Mouse (Mus musculus): Measurements from ENCODE around the gene Ptges. TPM values are rescaled to one million over a fixed set of nuclear protein-coding genes. Genes with fewer than 3 reads are reported as not detected.

Gene Ptges
- total and polyA plus RNA-seq, 3 experiments: 0.11 TPM; not detected in 2

DNA sequence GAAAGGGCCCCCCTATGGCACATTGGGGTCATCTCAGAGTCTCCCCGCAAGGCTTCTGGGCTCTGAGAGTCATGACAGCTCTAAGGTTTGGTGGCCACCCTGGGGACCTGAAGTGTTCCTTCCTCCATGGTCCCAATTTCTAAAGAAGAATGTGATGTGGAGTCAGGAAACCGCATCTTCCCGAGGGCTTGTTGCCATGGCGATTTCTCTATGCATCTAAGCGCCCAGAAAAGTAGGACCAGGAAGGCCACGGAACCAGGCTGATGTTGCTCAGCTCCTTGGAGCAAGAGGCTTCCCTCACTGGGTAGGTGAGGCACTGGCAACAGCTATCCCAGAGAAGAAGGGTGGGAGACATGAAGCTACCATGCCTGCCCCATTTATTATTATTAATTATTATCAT is 72.6 kb downstream of the Ptges start:
- DNase-seq (ENCODE audit: low spot score) (no peak), ATAC-seq (ENCODE audit: extremely low read depth, insufficient number of reproducible peaks, low FRiP score, poor library complexity, severe bottlenecking) (no peak)
- no peaks in the 10 kb centered on the region for H3K9me3 ChIP-seq (replicated peaks)
- TF ChIP-seq GATA1 (IDR thresholded peaks at IDR 0.05; ENCODE audit: borderline replicate concordance, low read length) (no peak), GATA2 (IDR thresholded peaks at IDR 0.05; ENCODE audit: borderline replicate concordance, low read depth, low read length) (no peak), POLR2AphosphoS5 (IDR thresholded peaks at IDR 0.05; ENCODE audit: insufficient replicate concordance, low read depth, low read length) (no peak), TAL1 (conservative IDR thresholded peaks at IDR 0.05; ENCODE audit: low read depth, low read length) (no peak), CTCF (IDR thresholded peaks at IDR 0.05; ENCODE audit: low read depth, low read length) (no peak)
- H3K36me3 ChIP-seq (replicated peaks): no peaks in the 10 kb centered on the region
- H3K27me3 ChIP-seq (ENCODE audit: insufficient read depth, low read length): peaks cover 34% of the 10 kb centered on the region; the same call in 1 of the 2 replicates
- no peaks in the 10 kb centered on the region for H3K4me1 ChIP-seq (ENCODE audit: insufficient read depth, low read depth, low read length)
- H3K4me3 ChIP-seq (ENCODE audit: low read depth, low read length): no peak overlapping the region

- Histone ChIP-seq H3K9me3 (replicated peaks) (no peaks in the 10 kb centered on the region), H3K36me3 (replicated peaks) (no peaks in the 10 kb centered on the region), H3K4me3 (ENCODE audit: low read depth, low read length) (no peak overlapping the region), H3K27me3 (ENCODE audit: insufficient read depth, low read length) (peaks cover 37% of the 10 kb centered on the region), H3K4me1 (ENCODE audit: insufficient read depth, low read depth, low read length) (no peaks in the 10 kb centered on the region)
- TF ChIP-seq CTCF (IDR thresholded peaks at IDR 0.05; ENCODE audit: low read depth, low read length) (no peak), POLR2AphosphoS5 (IDR thresholded peaks at IDR 0.05; ENCODE audit: insufficient replicate concordance, low read depth, low read length) (no peak), GATA2 (IDR thresholded peaks at IDR 0.05; ENCODE audit: borderline replicate concordance, low read depth, low read length) (no peak), GATA1 (IDR thresholded peaks at IDR 0.05; ENCODE audit: borderline replicate concordance, low read length) (no peak), TAL1 (conservative IDR thresholded peaks at IDR 0.05; ENCODE audit: low read depth, low read length) (no peak)
- ATAC-seq (ENCODE audit: extremely low read depth, insufficient number of reproducible peaks, low FRiP score, poor library complexity, severe bottlenecking) (no peak), DNase-seq (ENCODE audit: low spot score) (no peak)
Measured at GRCm38 (mm10) chr2:30852771-30853313, 76.8 kb downstream of the Ptges start.

GRCm38 (mm10) chr2:30850581-30850980 is 79.1 kb downstream of the Ptges start:
- no peak overlapping the region for H3K4me3 ChIP-seq (ENCODE audit: low read depth, low read length)
- H3K4me1 ChIP-seq (ENCODE audit: insufficient read depth, low read depth, low read length): no peaks in the 10 kb centered on the region
- DNase-seq (ENCODE audit: low spot score): no peak
- TF ChIP-seq CTCF (IDR thresholded peaks at IDR 0.05; ENCODE audit: low read depth, low read length) (no peak), GATA2 (IDR thresholded peaks at IDR 0.05; ENCODE audit: borderline replicate concordance, low read depth, low read length) (no peak), POLR2AphosphoS5 (IDR thresholded peaks at IDR 0.05; ENCODE audit: insufficient replicate concordance, low read depth, low read length) (no peak), TAL1 (conservative IDR thresholded peaks at IDR 0.05; ENCODE audit: low read depth, low read length) (no peak), GATA1 (IDR thresholded peaks at IDR 0.05; ENCODE audit: borderline replicate concordance, low read length) (no peak)
- no peaks in the 10 kb centered on the region for H3K9me3 ChIP-seq (replicated peaks)
- peaks cover 42% of the 10 kb centered on the region for H3K27me3 ChIP-seq (ENCODE audit: insufficient read depth, low read length)
- no peak for ATAC-seq (ENCODE audit: extremely low read depth, insufficient number of reproducible peaks, low FRiP score, poor library complexity, severe bottlenecking)
- no peaks in the 10 kb centered on the region for H3K36me3 ChIP-seq (replicated peaks)

DNA sequence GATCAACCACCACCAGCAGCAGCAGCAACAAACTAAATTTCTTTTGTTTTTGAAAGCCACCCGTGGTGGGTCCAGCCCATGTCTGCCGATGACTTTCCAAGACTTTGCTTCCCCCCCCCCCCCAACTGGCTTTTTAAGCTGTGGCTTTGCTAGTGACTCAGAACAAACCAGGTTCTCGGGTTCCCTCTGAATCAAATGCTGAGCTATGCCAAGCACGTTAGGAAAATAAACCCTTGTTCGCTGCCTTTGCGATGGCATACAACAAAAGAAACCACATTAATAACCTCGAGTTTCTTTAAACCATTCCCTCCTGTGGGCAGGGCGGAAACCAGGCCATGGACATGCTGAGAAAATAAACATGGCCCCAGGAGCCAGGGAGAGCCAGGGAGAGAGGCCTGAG is 81.5 kb downstream of the Ptges start:
- Histone ChIP-seq H3K4me3 (ENCODE audit: low read depth, low read length) (no peak overlapping the region), H3K27me3 (ENCODE audit: insufficient read depth, low read length) (peaks cover 48% of the 10 kb centered on the region), H3K9me3 (replicated peaks) (no peaks in the 10 kb centered on the region), H3K4me1 (ENCODE audit: insufficient read depth, low read depth, low read length) (no peaks in the 10 kb centered on the region), H3K36me3 (replicated peaks) (no peaks in the 10 kb centered on the region)
- no peak for ATAC-seq (ENCODE audit: extremely low read depth, insufficient number of reproducible peaks, low FRiP score, poor library complexity, severe bottlenecking)
- TF ChIP-seq GATA1 (IDR thresholded peaks at IDR 0.05; ENCODE audit: borderline replicate concordance, low read length) (no peak), TAL1 (conservative IDR thresholded peaks at IDR 0.05; ENCODE audit: low read depth, low read length) (no peak), POLR2AphosphoS5 (IDR thresholded peaks at IDR 0.05; ENCODE audit: insufficient replicate concordance, low read depth, low read length) (no peak), GATA2 (IDR thresholded peaks at IDR 0.05; ENCODE audit: borderline replicate concordance, low read depth, low read length) (no peak), CTCF (IDR thresholded peaks at IDR 0.05; ENCODE audit: low read depth, low read length) (no peak)
- no peak for DNase-seq (ENCODE audit: low spot score)

GRCm38 (mm10) chr2:30846723-30847122 is 82.9 kb downstream of the Ptges start:
- H3K4me1 ChIP-seq (ENCODE audit: insufficient read depth, low read depth, low read length): no peaks in the 10 kb centered on the region
- H3K9me3 ChIP-seq (replicated peaks): no peaks in the 10 kb centered on the region
- H3K4me3 ChIP-seq (ENCODE audit: low read depth, low read length): no peak overlapping the region
- no peak for TF ChIP-seq GATA1 (IDR thresholded peaks at IDR 0.05; ENCODE audit: borderline replicate concordance, low read length)
- TF ChIP-seq TAL1 (conservative IDR thresholded peaks at IDR 0.05; ENCODE audit: low read depth, low read length): no peak
- TF ChIP-seq POLR2AphosphoS5 (IDR thresholded peaks at IDR 0.05; ENCODE audit: insufficient replicate concordance, low read depth, low read length): no peak
- no peak for TF ChIP-seq GATA2 (IDR thresholded peaks at IDR 0.05; ENCODE audit: borderline replicate concordance, low read depth, low read length)
- TF ChIP-seq CTCF (IDR thresholded peaks at IDR 0.05; ENCODE audit: low read depth, low read length): no peak
- ATAC-seq (ENCODE audit: extremely low read depth, insufficient number of reproducible peaks, low FRiP score, poor library complexity, severe bottlenecking) (no peak), DNase-seq (ENCODE audit: low spot score) (no peak)
- no peaks in the 10 kb centered on the region for H3K36me3 ChIP-seq (replicated peaks)
- peaks cover 48% of the 10 kb centered on the region for H3K27me3 ChIP-seq (ENCODE audit: insufficient read depth, low read length)

DNA sequence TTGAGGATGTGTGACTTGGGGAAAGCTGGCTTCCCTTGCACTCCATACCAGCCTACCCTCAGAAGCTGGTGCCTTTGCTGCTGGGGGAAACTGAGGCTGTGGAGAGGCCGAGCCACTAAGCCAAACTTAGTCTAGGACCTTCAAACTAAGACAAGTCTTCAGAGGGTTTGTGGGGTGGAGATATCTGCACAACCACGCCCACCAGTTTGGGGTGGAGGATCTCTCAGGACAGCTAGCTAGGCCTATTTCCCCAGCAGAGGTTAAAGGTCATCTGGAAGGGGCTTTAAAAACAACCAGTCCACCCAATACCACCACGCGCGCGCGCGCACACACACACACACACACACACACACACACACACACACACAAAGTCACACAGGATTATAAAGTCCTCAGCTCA is 83.4 kb downstream of the Ptges start:
- Histone ChIP-seq H3K27me3 (ENCODE audit: insufficient read depth, low read length) (peaks cover 44% of the 10 kb centered on the region), H3K36me3 (replicated peaks) (no peaks in the 10 kb centered on the region), H3K9me3 (replicated peaks) (no peaks in the 10 kb centered on the region), H3K4me1 (ENCODE audit: insufficient read depth, low read depth, low read length) (no peaks in the 10 kb centered on the region), H3K4me3 (ENCODE audit: low read depth, low read length) (no peak overlapping the region)
- TF ChIP-seq TAL1 (conservative IDR thresholded peaks at IDR 0.05; ENCODE audit: low read depth, low read length) (no peak), GATA2 (IDR thresholded peaks at IDR 0.05; ENCODE audit: borderline replicate concordance, low read depth, low read length) (no peak), POLR2AphosphoS5 (IDR thresholded peaks at IDR 0.05; ENCODE audit: insufficient replicate concordance, low read depth, low read length) (no peak), GATA1 (IDR thresholded peaks at IDR 0.05; ENCODE audit: borderline replicate concordance, low read length) (no peak)
- DNase-seq (ENCODE audit: low spot score): no peak
- ATAC-seq (ENCODE audit: extremely low read depth, insufficient number of reproducible peaks, low FRiP score, poor library complexity, severe bottlenecking): no peak
